Mouse (Mus musculus): ENCODE measurements around the gene Tmem128. TPM values are rescaled to one million over a fixed set of nuclear protein-coding genes. Genes with fewer than 3 reads are reported as not detected.
A peak's percentile ranks its signal among the peaks of the same experiment; 100 is the strongest.

Gene Tmem128
- polyA plus RNA-seq (2012; ENCODE audit: insufficient read depth, low replicate concordance): 11.3 and 61.4 TPM in 2 replicates

DNA sequence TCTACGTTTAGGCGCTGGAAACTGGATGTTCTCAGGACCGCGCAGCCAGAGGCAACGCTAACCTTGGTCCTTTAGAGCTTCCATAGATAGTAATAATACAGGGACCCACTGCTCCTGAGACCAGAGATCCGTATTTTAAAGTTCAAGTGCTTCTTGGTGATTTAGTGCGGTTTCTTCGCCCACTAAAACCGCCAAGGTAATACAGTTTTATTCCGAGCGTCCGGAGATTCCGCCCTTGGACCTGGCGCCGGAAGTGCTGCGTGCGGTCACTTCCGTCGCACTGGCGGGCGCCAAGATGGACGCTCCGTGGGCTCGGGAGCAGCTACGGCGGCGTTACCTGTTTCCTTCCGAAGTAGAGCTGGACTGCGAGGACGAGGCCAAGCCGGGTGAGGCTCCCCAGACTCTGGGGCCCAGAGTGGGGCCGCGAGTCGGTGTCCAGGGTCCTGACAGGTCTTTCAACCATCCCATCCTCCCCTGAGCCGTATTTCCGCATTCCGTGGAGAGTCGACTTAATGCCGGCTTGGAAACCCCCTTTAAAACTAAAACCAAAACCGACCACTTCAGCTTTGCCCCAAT is at the start of gene Tmem128:
Tmem128 (plus strand) TSS at position 79 of the 576 bp plus-strand sequence.
- Histone ChIP-seq H3K27me3 (replicated peaks) (no peaks in the 10 kb centered on the region), H3K36me3 (replicated peaks; ENCODE audit: low read length) (peaks cover 42% of the 10 kb centered on the region), H3K4me1 (peaks cover 47% of the 10 kb centered on the region), H3K4me3 (replicated peaks) (peak within 1 kb of the TSS; percentile 96), H3K9me3 (peaks cover 5% of the 10 kb centered on the region; the same call in 1 of the 2 replicates)
- TF ChIP-seq FLI1 (IDR thresholded peaks at IDR 0.05; ENCODE audit: low read length): peak; percentile 24; the same call in 1 of the 2 replicates
- no peak for TF ChIP-seq GATA1 (IDR thresholded peaks at IDR 0.05; ENCODE audit: borderline replicate concordance, low read length)

DNA sequence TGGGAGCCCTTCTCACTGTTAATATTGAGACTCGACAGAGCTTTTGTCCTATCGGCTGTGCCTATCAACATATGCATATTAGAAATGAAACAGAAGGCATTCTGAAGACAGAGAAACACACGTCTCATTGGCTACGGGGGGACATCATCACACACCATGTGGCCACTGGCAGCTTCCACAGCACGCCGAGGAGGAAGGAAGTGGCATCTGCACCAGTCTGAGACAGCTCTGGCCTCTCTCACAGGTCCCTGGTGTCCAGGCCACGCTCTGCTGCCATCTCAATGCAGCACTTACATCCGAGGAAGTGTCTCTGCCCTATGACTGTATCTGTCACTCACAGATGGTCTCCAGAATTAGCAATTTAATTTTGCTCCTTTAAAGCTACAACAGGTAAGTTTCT is 48.3 kb upstream of the Tmem128 start:
- TF ChIP-seq FLI1 (IDR thresholded peaks at IDR 0.05; ENCODE audit: low read length) (no peak), GATA1 (IDR thresholded peaks at IDR 0.05; ENCODE audit: borderline replicate concordance, low read length) (no peak)

GRCm38 (mm10) chr5:38213009-38213408 is 47.0 kb upstream of the Tmem128 start:
- peaks cover 69% of the 10 kb centered on the region for H3K4me1 ChIP-seq
- TF ChIP-seq GATA1 (IDR thresholded peaks at IDR 0.05; ENCODE audit: borderline replicate concordance, low read length) (no peak), FLI1 (IDR thresholded peaks at IDR 0.05; ENCODE audit: low read length) (no peak)
- peaks cover 93% of the 10 kb centered on the region for H3K36me3 ChIP-seq (replicated peaks; ENCODE audit: low read length)
- no peaks in the 10 kb centered on the region for H3K9me3 ChIP-seq
- H3K27me3 ChIP-seq (replicated peaks): no peaks in the 10 kb centered on the region
- no peak overlapping the region for H3K4me3 ChIP-seq (replicated peaks)

More for the DNA sequence above, 48.3 kb upstream of the Tmem128 start:
- Histone ChIP-seq H3K36me3 (replicated peaks; ENCODE audit: low read length) (peaks cover 90% of the 10 kb centered on the region), H3K9me3 (no peaks in the 10 kb centered on the region), H3K27me3 (replicated peaks) (no peaks in the 10 kb centered on the region), H3K4me3 (replicated peaks) (peak overlapping the region; percentile 82), H3K4me1 (peaks cover 65% of the 10 kb centered on the region)

GRCm38 (mm10) chr5:38219771-38220307 is 40.1 kb upstream of the Tmem128 start:
- Histone ChIP-seq H3K36me3 (replicated peaks; ENCODE audit: low read length) (peaks cover 57% of the 10 kb centered on the region), H3K4me3 (replicated peaks) (peak overlapping the region; percentile 92), H3K27me3 (replicated peaks) (no peaks in the 10 kb centered on the region), H3K4me1 (peaks cover 53% of the 10 kb centered on the region), H3K9me3 (no peaks in the 10 kb centered on the region)
- TF ChIP-seq FLI1 (IDR thresholded peaks at IDR 0.05; ENCODE audit: low read length) (no peak), GATA1 (IDR thresholded peaks at IDR 0.05; ENCODE audit: borderline replicate concordance, low read length) (no peak)

DNA sequence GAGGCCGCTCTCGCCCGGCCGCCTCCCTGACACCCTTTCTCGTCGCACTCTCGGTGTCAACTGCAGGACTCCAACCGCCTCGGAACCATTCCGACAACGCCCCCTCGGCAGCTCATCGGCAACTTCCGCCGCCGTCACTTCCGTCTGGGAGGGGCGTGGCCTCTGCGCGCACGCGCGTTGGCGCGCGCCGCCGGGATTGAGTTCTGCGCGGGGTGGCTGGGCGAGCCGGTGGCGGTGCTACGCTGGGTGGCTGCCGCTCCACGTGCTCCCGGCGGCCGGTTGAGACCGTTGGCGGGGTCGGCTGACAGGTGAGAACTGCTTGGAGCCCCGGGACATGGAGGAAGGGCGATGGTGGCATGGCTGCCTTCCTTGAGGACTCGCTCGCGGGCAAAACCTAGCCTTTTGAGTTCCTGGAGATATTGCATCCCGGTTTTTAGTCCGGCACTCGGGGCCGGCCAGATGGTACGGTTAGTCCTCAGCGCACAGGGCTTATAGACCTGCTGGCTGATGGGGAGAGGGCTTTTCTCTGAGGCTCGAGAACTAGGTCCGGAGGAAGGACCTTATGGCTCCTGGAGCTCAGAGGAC is 39.6 kb upstream of the Tmem128 start, which contains the start of the genes Zbtb49 and Lyar:
Zbtb49 (minus strand) TSS at position 130 of the 585 bp plus-strand sequence.
Lyar (plus strand) TSS at position 143 of the 585 bp plus-strand sequence.
- Histone ChIP-seq H3K9me3 (no peaks in the 10 kb centered on the region), H3K4me3 (replicated peaks) (peak within 1 kb of the TSS; percentile 92), H3K4me1 (peaks cover 53% of the 10 kb centered on the region), H3K27me3 (replicated peaks) (no peaks in the 10 kb centered on the region), H3K36me3 (replicated peaks; ENCODE audit: low read length) (peaks cover 56% of the 10 kb centered on the region)
- TF ChIP-seq FLI1 (IDR thresholded peaks at IDR 0.05; ENCODE audit: low read length): no peak

- H3K36me3 ChIP-seq (replicated peaks; ENCODE audit: low read length): peaks cover 57% of the 10 kb centered on the region
- TF ChIP-seq GATA1 (IDR thresholded peaks at IDR 0.05; ENCODE audit: borderline replicate concordance, low read length): no peak
These were observed 24.6 kb upstream of the Tmem128 start for GRCm38 (mm10) chr5:38235422-38235821.

DNA sequence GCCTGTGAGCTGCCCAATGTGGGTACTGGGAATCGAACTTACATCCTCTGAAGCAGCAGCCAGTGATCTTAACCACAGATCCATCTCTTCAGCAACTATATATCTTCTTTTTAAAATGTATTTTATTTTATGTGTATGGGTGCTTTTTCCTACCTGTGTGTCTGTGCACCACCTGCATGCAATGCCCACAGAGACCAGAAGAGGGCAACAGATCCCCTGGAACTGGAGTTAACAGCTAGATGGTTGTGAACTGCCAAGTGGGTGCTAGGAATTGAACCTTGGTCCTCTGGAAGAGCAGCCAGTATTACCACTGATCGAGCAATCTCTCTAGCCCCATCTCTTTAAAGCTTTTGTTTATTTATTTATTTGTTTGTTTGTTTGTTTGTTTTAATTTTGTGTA is 23.4 kb upstream of the Tmem128 start:
- Histone ChIP-seq H3K27me3 (replicated peaks) (peaks cover 20% of the 10 kb centered on the region), H3K9me3 (peaks cover 5% of the 10 kb centered on the region), H3K36me3 (replicated peaks; ENCODE audit: low read length) (peaks cover 45% of the 10 kb centered on the region), H3K4me1 (0 out of 2 replicates have a peak, but pooled peaks cover 3% of the 10 kb centered on the region), H3K4me3 (replicated peaks) (no peak overlapping the region)
- no peak for TF ChIP-seq FLI1 (IDR thresholded peaks at IDR 0.05; ENCODE audit: low read length)

More at GRCm38 (mm10) chr5:38235422-38235821, 24.6 kb upstream of the Tmem128 start:
- 0 out of 2 replicates have a peak, but pooled peaks cover 3% of the 10 kb centered on the region for H3K4me1 ChIP-seq
- H3K4me3 ChIP-seq (replicated peaks): no peak overlapping the region
- H3K27me3 ChIP-seq (replicated peaks): peaks cover 9% of the 10 kb centered on the region
- peaks cover 5% of the 10 kb centered on the region for H3K9me3 ChIP-seq

- H3K4me1 ChIP-seq: no peaks in the 10 kb centered on the region
- H3K9me3 ChIP-seq: peaks cover 5% of the 10 kb centered on the region
- peaks cover 40% of the 10 kb centered on the region for H3K27me3 ChIP-seq (replicated peaks)
- H3K4me3 ChIP-seq (replicated peaks): no peak overlapping the region
- H3K36me3 ChIP-seq (replicated peaks; ENCODE audit: low read length): peaks cover 4% of the 10 kb centered on the region
- no peak for TF ChIP-seq GATA1 (IDR thresholded peaks at IDR 0.05; ENCODE audit: borderline replicate concordance, low read length)
- TF ChIP-seq FLI1 (IDR thresholded peaks at IDR 0.05; ENCODE audit: low read length): no peak
These were observed 19.1 kb upstream of the Tmem128 start for GRCm38 (mm10) chr5:38240727-38241472.

DNA sequence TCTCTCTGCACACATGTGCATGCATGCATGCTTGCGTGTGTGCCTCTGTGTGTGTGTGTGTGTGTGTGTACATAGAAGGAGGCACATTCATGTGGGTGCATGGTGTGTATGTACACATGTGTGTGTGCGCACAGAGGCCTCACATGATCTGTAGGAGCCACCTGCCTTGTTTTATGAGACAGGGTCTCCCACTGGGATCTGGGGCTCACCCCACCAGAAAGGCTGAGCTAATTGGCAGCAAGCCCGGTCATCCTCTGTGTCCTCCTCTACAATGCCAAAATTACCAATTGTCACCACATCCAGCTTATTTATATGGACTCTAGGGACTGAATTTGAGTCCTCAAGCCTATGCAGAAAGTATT is 18.5 kb upstream of the Tmem128 start:
- no peaks in the 10 kb centered on the region for H3K4me1 ChIP-seq
- H3K4me3 ChIP-seq (replicated peaks): no peak overlapping the region
- H3K36me3 ChIP-seq (replicated peaks; ENCODE audit: low read length): no peaks in the 10 kb centered on the region
- H3K27me3 ChIP-seq (replicated peaks): peaks cover 43% of the 10 kb centered on the region
- TF ChIP-seq GATA1 (IDR thresholded peaks at IDR 0.05; ENCODE audit: borderline replicate concordance, low read length) (no peak), FLI1 (IDR thresholded peaks at IDR 0.05; ENCODE audit: low read length) (no peak)
- peaks cover 5% of the 10 kb centered on the region for H3K9me3 ChIP-seq

Measured in megakaryocyte, embryonic 14.5 days (primary cell).